Mouse (Mus musculus): ENCODE results near the gene Ppp6r2. TPM values are rescaled to one million over a fixed set of nuclear protein-coding genes. Genes with fewer than 3 reads are reported as not detected.

Gene Ppp6r2
- total RNA-seq (2017), result 40.1 and 41.9 TPM in 2 replicates

DNA sequence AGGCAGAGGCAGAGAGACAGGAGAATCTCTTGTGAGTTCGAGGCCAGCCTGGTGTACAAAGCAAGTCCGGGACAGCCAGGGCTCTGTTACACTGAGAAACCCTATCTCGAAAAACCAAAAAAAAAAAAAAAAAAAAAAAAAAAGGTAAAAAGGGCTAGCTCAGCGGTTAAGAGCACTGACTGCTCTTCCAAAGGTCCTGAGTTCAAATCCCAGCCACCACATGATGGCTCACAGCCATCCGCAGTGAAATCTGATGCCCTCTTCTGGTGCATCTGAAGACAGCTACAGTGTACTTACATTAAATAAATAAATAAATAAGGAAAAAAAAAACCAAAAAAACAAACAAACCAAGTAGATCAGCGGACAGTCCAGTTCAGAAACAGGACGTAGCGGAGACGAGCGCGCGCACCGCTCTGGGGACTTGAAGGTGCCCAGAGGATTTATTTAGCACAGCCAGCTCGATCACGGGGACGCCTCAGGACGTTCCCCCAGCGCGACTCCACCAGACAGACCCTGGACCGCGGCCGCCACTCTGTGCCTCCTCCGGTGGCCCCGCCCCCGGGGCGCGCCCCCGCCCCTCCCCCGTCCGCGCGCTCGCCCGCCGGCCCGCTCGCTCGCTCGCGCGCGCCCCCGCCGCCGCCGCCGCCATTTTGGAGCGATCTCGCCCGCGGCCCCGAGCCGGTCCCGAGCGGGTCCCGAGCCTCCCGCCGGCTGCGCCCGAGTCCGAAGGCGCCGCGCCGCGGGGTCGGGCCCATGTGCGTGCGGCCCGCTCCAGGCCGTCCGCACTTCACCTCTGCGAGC, at the start of gene Ppp6r2:
Gene Ppp6r2 (plus strand): TSS at position 639 of the 801 bp plus-strand sequence.
- peak; percentile 60 for ATAC-seq (ENCODE audit: extremely low read depth, insufficient number of reproducible peaks, low FRiP score, poor library complexity, severe bottlenecking)

DNA sequence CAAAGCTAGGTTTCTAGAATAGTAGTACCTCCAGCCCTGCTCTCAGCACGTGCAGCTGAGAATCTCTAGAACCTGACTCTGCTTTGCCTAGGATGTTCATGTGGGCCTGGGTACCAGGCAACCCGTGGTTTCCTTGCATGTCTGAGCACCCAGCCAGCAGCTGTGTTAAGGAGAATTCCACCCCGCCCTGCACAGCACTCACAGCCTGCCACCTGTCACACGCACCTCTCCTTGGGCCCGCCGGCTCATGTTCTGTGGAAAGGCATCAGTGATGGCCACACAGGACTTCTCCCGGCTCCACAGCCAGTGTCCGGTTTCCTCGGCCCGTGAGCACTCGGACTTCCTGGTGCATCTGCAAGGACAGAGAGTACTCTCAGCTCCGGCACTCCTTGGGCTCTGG, 45.9 kb upstream of the Ppp6r2 start:
- ATAC-seq (ENCODE audit: extremely low read depth, insufficient number of reproducible peaks, low FRiP score, poor library complexity, severe bottlenecking), result no peak

DNA sequence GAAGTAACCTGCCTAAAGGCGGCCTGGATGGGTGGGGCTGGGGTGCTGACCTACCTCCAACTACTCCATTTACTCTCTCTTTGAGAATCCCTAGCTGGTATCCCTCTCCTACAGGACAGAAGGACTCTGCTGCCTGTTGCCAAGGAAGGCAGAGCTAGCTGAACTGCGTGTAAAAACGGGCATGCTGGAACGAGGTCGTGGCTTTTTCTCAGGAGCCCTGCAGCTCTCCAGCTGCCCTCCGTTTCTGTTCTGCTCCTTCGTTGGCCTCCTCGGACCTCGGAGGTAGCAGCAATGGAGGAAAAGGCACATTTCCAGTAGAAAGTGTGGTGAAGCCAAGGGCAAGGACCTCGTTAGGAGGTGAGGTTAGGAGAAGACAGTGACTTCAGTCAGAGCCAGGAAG, 42.4 kb upstream of the Ppp6r2 start:
- ATAC-seq (ENCODE audit: extremely low read depth, insufficient number of reproducible peaks, low FRiP score, poor library complexity, severe bottlenecking), result no peak

GRCm38 (mm10) chr15:89169431-89169830, 41.9 kb upstream of the Ppp6r2 start:
- ATAC-seq (ENCODE audit: extremely low read depth, insufficient number of reproducible peaks, low FRiP score, poor library complexity, severe bottlenecking), result no peak

DNA sequence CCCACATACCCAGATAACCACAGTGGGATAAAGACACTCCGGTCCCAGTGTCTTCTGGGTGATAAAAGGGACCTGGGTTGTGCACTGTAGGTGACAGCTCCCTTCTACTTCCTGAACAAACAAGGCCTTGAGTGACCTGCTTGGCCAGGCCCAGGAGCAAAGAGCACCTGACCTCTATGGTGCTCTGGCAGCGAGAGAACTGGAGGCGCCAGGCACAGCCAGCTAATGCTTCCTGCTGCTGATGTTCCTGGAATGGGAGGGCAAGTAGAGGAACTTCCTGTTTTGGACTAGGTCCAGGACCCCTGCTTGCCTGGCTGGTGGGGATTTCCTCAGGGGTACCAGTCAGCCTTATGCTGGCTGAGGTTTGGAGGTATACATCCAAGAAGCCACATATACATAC, 41.3 kb upstream of the Ppp6r2 start:
- no peak for ATAC-seq (ENCODE audit: extremely low read depth, insufficient number of reproducible peaks, low FRiP score, poor library complexity, severe bottlenecking)

GRCm38 (mm10) chr15:89171526-89172051, 39.8 kb upstream of the Ppp6r2 start:
- no peak for ATAC-seq (ENCODE audit: extremely low read depth, insufficient number of reproducible peaks, low FRiP score, poor library complexity, severe bottlenecking)

DNA sequence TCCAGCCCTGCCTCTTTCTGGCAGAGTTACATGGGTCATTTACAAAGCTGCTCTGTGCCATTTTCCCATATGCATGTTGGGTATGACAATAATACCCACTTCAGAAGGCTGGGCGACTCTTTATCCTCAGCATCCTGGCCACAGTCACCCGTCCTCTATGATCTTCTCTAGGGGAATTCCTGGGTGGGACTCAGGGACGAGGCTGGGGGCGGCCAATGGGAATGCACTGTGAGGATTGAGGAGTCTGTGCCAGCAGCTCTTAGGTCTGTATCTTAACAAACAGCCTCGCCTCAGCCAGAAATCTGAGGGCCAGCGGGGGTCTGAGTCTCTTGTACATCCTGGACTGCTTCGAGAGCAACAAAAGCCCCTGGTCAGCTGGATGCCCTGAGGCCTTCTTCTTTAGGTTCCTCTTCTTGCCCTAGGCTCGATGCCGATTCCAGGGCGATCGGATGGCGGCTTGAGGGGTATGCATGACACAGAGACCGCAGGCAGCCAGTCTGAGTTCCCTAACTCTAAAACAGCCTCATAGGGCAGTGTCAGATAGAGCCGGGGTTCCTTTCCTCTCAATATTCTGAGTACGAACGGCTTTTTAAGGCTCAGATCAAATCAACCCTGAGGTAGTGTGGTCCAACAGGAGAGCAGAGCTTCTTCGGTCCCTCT, 38.9 kb upstream of the Ppp6r2 start:
- no peak for ATAC-seq (ENCODE audit: extremely low read depth, insufficient number of reproducible peaks, low FRiP score, poor library complexity, severe bottlenecking)

GRCm38 (mm10) chr15:89173024-89173905, 38.1 kb upstream of the Ppp6r2 start:
- 0 out of 2 replicates have a peak, but pooled peaks have one; percentile 14 for ATAC-seq (ENCODE audit: extremely low read depth, insufficient number of reproducible peaks, low FRiP score, poor library complexity, severe bottlenecking)

DNA sequence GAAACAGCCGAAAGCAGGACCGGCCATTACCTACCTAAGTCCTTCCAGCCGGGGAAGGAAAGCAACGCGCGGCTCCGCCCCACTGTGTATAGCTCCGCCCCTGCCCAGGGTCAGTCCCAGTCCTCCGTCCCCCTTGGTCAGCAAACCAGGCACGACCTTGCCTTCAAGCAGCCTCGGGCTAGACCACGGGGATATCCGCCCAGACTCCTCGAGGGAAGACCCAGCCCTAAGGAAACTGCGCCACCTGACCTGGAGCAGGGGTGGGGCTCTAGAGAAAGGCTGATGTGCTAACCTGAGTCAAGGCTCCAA, 37.5 kb upstream of the Ppp6r2 start:
- 0 out of 2 replicates have a peak, but pooled peaks have one; percentile 11 for ATAC-seq (ENCODE audit: extremely low read depth, insufficient number of reproducible peaks, low FRiP score, poor library complexity, severe bottlenecking)

DNA sequence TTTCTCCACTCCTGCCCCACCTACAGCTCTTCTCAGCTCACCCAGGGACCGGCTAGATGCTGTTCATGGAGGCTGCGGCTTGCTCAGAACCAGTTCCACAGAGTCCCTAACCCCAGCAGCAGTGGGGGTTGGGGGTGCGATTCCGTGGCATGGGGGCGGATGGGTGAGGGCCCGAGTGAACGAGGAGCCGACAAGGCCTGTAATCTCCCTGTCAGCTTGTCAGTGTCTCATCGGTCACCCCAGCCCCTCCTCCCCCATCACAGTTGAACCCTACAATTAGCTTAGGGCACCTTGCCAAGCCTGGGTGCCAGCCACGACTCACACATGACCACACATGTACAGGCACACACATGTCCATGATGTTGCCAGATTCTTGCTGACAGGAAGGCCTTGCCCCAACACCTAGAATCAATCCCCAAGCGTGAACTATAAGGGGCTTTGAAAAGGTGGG, 36.4 kb upstream of the Ppp6r2 start:
- no peak for ATAC-seq (ENCODE audit: extremely low read depth, insufficient number of reproducible peaks, low FRiP score, poor library complexity, severe bottlenecking)

- no peak for ATAC-seq (ENCODE audit: extremely low read depth, insufficient number of reproducible peaks, low FRiP score, poor library complexity, severe bottlenecking)
Observed at GRCm38 (mm10) chr15:89175411-89176155, 35.8 kb upstream of the Ppp6r2 start.

DNA sequence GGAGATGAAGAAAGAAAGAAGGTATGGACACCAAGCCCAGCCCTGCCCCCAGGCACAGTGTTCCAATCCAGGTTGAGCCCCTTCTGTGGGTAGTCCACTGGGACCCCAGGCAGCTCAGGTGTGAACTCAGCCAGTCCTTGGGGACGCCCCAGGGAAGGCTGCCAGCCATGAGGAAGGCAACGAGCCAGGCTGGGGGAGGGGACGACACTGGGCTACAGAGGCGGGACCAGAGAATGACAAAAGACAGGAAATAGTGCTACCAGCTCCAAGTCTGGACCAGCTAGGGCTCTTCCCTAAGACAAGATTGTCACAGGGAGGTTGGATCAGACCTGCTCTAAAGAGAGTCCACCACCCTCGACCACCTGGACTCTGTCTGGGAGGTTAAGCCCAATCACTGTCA, 34.2 kb upstream of the Ppp6r2 start:
- ATAC-seq (ENCODE audit: extremely low read depth, insufficient number of reproducible peaks, low FRiP score, poor library complexity, severe bottlenecking), result no peak

GRCm38 (mm10) chr15:89177576-89178259, 33.6 kb upstream of the Ppp6r2 start:
- no peak for ATAC-seq (ENCODE audit: extremely low read depth, insufficient number of reproducible peaks, low FRiP score, poor library complexity, severe bottlenecking)

DNA sequence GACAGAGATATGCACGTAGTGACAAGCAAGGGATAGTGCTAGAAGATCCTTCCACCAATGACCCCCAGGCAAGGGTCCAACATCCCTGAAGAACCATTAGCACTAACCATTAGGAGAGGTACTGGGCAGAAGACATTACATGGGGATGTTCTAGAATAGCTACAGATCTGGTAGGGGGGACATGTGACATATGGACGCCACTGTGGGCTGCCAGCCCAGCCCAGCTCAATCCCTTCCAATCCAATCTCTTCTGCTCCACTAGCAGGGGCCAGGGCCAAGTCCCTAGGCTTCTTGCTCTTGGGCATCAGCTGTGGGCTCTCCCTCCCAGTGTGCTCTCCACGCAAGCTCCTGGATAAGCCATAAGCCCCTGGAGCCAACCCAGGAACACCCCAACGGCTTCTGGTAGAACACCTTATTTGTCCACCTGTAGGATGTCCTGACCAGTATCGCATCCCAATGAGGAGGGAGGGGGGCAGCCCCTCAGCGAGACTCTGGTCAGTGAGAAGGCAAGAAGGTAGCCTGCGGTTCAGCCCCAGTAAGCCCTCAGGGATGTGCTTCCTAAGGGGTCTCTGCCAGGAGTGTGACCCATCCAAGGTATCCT, 33.0 kb upstream of the Ppp6r2 start:
- ATAC-seq (ENCODE audit: extremely low read depth, insufficient number of reproducible peaks, low FRiP score, poor library complexity, severe bottlenecking), result no peak

DNA sequence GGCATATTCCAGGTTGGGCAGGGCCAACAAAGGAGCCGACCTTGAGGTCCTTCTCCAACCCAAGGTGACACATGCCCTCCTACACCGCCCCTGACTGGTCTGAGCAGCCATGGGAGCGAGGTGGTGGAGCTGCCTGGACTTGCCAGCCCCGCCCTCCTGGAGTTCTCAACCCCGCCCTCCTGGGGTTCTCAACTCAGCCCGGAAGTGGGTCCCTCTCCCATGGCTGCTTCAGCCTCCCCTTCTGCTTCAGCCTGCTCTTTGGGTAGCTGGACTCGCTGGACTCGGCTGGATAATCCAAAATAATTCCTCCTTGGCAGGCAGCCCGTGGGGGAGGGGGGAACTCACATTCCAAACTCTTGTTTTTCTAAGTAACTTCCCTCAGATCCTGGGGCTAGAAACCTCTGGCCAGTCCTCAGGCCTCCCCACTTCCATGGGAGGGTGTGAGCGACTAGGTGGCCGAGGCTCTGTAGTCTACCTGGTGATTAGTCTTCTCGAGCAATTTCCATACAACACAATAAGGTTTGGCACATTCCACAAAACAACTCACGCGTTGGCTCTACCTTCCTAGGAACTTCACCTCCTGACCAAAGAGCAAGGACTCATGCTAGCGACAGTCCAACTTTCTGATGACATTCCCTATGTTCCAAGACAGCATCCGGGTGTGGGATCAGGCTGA, 32.3 kb upstream of the Ppp6r2 start:
- ATAC-seq (ENCODE audit: extremely low read depth, insufficient number of reproducible peaks, low FRiP score, poor library complexity, severe bottlenecking), result no peak

DNA sequence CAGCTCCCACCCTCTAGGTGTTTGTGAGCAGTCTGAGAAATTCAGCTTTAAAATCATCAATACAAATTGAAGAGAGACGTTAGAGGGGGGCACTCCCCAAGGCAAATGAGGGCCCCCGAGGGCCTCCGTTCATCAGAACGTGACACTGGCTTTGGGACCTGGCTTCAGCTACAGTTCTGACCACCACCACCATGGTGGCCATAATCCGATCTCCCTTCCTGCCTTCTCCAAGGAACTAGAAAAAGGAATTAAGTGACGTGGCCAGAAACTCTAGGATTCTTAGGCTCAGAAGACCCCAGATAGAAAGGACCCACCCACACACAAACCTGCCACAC, 31.8 kb upstream of the Ppp6r2 start:
- no peak for ATAC-seq (ENCODE audit: extremely low read depth, insufficient number of reproducible peaks, low FRiP score, poor library complexity, severe bottlenecking)

DNA sequence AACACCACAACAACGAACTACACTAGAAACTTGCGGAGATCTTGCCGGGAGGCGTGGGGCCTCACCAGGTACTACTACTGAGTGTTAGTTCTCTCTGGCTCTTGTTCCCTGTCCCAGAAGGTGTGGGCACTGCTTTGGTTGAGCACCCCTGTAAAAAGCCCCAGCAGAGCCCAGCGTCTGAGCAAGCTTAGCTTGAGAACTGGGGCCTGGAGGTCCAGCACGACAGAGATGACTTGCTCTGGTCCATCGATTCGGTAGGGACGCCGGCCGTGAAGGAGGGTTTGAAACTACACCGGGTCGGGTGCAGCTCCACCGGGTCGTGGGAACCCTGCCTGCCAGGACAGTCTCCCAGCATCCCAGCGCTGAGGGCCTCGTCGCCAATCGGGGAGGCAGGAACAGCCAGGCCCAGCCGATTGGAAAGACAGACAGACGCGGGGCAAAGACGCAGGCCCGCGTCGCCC, 31.2 kb upstream of the Ppp6r2 start:
- ATAC-seq (ENCODE audit: extremely low read depth, insufficient number of reproducible peaks, low FRiP score, poor library complexity, severe bottlenecking), result no peak
